Mouse (Mus musculus): ENCODE data around the gene Nfrkb. TPM values are rescaled to one million over a fixed set of nuclear protein-coding genes. Genes with fewer than 3 reads are reported as not detected.
A peak's percentile ranks its signal among the peaks of the same experiment; 100 is the strongest.

Gene Nfrkb
- polyA plus RNA-seq (2015; fragmentation: Nextera tagmentation; extraction: Ambion mirVana) = 27.7 and 33.9 TPM in 2 replicates

DNA sequence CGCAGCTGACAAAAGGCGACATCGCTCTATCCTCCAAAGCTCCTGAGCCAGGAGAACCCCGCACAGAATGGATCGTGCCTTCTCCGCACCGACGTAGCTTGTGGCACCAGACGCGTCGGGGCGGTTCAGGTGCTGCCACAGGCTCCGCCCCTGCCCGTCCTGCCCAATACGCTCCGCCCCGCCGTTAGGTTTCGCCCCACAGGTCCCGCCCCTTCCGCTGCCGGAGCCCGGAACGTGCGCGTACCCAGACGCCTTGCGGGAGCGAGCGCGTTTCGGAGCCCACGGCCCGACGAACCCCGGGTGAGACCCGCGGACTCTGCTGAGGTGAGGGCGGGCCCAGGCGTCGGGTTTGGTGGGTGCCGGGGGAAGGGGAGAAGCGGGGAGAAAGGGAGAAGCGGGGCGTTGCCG lies at the start of gene Nfrkb:
Gene Nfrkb, plus strand, starts transcription at position 246 of the 408 bp plus-strand sequence.
- H3K4me1 ChIP-seq = peaks cover 25% of the 10 kb centered on the region
- ATAC-seq = peak; percentile 99
- H3K27ac ChIP-seq = peak within 1 kb of the TSS; percentile 54

DNA sequence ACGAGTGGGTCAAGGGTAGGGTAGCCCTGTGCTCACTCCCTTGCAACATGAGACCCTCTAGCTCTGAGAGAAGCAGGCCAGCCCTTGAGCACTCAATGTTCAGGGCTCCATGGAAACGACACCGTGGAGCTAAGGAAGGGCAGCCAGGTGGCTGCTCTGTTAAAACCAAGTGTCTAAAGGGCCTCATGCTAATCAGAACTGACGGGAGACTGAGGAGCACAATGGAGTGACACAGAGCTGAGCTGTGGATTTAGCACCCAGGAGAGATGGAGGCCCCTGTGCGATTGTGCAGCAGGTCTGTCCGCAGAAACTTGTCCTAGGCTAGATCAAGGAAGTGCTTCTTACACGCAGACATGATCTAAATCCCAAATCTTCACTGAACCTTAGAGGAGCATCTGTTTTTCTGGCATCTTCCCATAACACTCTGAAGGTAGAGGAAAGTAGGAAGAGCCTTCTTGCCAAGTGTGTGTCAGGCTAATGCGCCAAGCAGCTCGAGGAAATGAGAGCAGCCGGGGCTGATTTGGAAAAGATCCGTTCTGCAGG lies 41.6 kb upstream of the Nfrkb start:
- H3K4me2 ChIP-seq = no peak overlapping the region
- H3K36me3 ChIP-seq (ENCODE audit: poor library complexity, severe bottlenecking) = peaks cover 26% of the 10 kb centered on the region; the same call in 1 of the 2 replicates
- ATAC-seq = no peak

More for the DNA sequence above, at the start of gene Nfrkb:
- Histone ChIP-seq H3K4me2 (peak within 1 kb of the TSS; percentile 66), H3K9me3 (replicated peaks) (no peaks in the 10 kb centered on the region), H3K27me3 (no peaks in the 10 kb centered on the region), H3K36me3 (ENCODE audit: poor library complexity, severe bottlenecking) (peaks cover 18% of the 10 kb centered on the region), H3K9ac (peak within 1 kb of the TSS; percentile 83), H3K4me3 (peak within 1 kb of the TSS; percentile 83)
- WGBS = 0% methylated on average over 45 of the region's 46 CpGs

DNA sequence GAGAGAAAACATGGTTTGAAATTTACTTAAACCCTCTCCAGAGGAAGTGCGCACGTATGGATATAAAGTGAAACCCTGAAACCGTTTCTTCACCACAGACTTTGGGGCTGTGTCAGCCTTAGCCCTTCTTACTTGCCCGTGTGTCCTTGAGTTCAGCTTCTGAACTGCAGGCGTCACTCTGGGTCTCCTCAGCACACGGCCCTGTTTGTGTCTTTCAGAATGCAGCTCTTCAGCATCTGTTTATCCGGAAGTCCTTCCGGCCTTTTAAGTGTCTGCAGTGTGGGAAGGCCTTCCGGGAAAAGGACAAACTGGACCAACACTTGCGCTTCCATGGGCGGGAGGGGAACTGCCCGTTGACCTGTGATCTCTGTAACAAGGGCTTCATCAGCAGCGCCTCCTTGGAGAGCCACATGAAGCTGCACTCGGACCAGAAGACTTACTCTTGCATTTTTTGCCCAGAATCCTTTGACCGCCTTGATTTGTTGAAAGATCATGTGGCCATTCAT lies 39.4 kb upstream of the Nfrkb start:
- Histone ChIP-seq H3K9me3 (replicated peaks) (no peaks in the 10 kb centered on the region), H3K4me3 (no peak overlapping the region), H3K9ac (no peak overlapping the region), H3K4me2 (no peak overlapping the region), H3K36me3 (ENCODE audit: poor library complexity, severe bottlenecking) (peaks cover 23% of the 10 kb centered on the region; the same call in 1 of the 2 replicates), H3K27ac (no peak overlapping the region), H3K27me3 (no peaks in the 10 kb centered on the region), H3K4me1 (peaks cover 5% of the 10 kb centered on the region)
- WGBS = 82% methylated on average over 15 of the region's 15 CpGs
- ATAC-seq = no peak

More for the DNA sequence above, 41.6 kb upstream of the Nfrkb start:
- 48% methylated on average over 11 of the region's 11 CpGs for WGBS
- Histone ChIP-seq H3K4me1 (peaks cover 5% of the 10 kb centered on the region), H3K9ac (no peak overlapping the region), H3K27me3 (no peaks in the 10 kb centered on the region), H3K27ac (no peak overlapping the region), H3K9me3 (replicated peaks) (no peaks in the 10 kb centered on the region), H3K4me3 (no peak overlapping the region)

DNA sequence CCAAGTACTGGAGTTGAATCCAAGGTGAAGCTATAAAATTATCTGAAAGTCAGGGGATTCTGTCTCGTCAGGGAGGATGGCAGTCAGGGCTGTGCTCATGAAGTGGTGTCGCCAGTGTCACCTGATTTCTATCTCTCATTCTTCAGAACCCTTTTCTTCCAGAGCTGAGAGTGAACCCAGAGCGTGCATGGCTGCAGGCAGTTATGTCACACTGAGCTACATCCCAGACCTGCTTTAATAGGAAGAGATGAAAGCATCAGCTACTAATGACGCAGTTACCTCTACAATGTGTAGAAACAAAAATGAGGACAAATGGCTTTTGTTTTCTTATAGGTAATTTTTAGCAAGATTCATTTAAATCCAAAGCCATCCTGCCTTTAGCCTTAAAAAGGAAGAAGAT lies 37.5 kb upstream of the Nfrkb start:
- no peak for ATAC-seq
- no peak overlapping the region for H3K4me2 ChIP-seq
- no peak overlapping the region for H3K9ac ChIP-seq
- no peaks in the 10 kb centered on the region for H3K27me3 ChIP-seq
- H3K9me3 ChIP-seq (replicated peaks) = no peaks in the 10 kb centered on the region
- H3K4me1 ChIP-seq = peaks cover 5% of the 10 kb centered on the region
- no peak overlapping the region for H3K4me3 ChIP-seq
- 80% methylated on average over 4 of the region's 4 CpGs for WGBS
- peaks cover 30% of the 10 kb centered on the region; the same call in 1 of the 2 replicates for H3K36me3 ChIP-seq (ENCODE audit: poor library complexity, severe bottlenecking)
- no peak overlapping the region for H3K27ac ChIP-seq

DNA sequence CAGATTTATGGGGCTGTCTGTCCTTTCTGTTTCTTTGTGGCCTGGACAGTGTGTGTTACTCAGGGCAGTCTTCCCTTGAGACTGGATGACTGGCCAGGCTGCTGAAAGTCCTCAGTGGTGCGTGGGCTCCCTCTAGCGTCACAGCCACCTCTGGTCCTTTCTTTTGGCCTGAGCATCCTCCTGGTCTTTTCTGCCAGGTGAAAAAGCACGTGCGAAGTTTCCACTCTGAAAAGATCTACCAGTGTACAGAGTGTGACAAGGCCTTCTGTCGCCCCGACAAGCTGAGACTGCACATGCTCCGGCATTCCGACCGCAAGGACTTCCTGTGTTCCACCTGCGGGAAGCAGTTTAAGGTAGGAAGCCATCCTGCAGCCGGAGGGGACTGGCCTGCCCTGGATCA lies 37.1 kb upstream of the Nfrkb start:
- Histone ChIP-seq H3K4me1 (peaks cover 5% of the 10 kb centered on the region), H3K4me2 (no peak overlapping the region), H3K4me3 (no peak overlapping the region), H3K27ac (no peak overlapping the region), H3K9ac (no peak overlapping the region), H3K36me3 (ENCODE audit: poor library complexity, severe bottlenecking) (peaks cover 34% of the 10 kb centered on the region; the same call in 1 of the 2 replicates), H3K9me3 (replicated peaks) (no peaks in the 10 kb centered on the region), H3K27me3 (no peaks in the 10 kb centered on the region)
- ATAC-seq = peak; percentile 73
- WGBS = 74% methylated on average over 11 of the region's 11 CpGs

DNA sequence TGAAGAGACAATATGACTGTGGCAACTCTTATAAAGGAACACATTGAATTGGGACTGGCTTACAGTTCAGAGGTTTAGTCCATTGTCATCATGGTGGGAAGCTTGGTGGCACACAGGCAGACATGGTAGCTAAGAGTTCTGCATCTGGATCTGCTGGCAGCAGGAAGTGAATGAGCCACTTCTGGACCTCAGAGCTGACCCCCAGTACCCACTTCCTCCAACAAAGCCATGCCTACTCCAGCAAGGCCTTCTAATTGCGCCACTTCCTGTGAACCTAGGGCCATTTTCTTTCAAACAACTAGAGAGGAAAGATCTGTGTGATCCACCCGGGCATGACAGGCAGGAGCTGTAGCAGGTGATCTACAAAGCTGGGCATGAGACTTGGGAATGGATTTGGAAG lies 33.3 kb upstream of the Nfrkb start:
- H3K4me2 ChIP-seq = no peak overlapping the region
- 89% methylated on average over 2 of the region's 2 CpGs for WGBS
- no peak overlapping the region for H3K9ac ChIP-seq
- peaks cover 53% of the 10 kb centered on the region for H3K36me3 ChIP-seq (ENCODE audit: poor library complexity, severe bottlenecking)
- ATAC-seq = no peak
- no peaks in the 10 kb centered on the region for H3K9me3 ChIP-seq (replicated peaks)
- no peaks in the 10 kb centered on the region for H3K4me1 ChIP-seq
- H3K27me3 ChIP-seq = no peaks in the 10 kb centered on the region
- H3K27ac ChIP-seq = no peak overlapping the region
- no peak overlapping the region for H3K4me3 ChIP-seq

DNA sequence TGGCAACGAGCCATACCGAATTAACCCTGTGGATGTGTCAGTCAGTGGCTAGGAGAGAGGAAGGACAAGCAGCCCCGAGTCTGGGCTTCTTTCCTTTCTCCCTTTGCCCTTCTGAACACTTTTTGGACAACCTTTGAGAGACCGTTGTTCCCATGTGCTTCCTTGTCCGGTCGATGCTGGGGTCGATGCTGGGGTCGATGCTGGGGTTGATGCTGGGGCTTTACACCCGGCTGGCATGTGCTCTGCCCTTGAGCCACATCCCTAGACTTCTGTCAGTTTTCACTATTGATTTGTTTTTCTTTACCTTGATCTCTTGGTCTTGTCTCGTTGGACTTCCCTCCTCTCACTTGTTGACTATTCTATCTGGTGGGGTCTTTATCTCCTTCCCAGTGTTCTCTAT lies 32.5 kb upstream of the Nfrkb start:
- no peaks in the 10 kb centered on the region for H3K4me1 ChIP-seq
- H3K27me3 ChIP-seq = no peaks in the 10 kb centered on the region
- H3K36me3 ChIP-seq (ENCODE audit: poor library complexity, severe bottlenecking) = peaks cover 56% of the 10 kb centered on the region
- 91% methylated on average over 10 of the region's 10 CpGs for WGBS
- no peak overlapping the region for H3K27ac ChIP-seq
- H3K4me3 ChIP-seq = no peak overlapping the region
- no peak overlapping the region for H3K4me2 ChIP-seq
- no peak for ATAC-seq
- H3K9me3 ChIP-seq (replicated peaks) = no peaks in the 10 kb centered on the region
- H3K9ac ChIP-seq = no peak overlapping the region

DNA sequence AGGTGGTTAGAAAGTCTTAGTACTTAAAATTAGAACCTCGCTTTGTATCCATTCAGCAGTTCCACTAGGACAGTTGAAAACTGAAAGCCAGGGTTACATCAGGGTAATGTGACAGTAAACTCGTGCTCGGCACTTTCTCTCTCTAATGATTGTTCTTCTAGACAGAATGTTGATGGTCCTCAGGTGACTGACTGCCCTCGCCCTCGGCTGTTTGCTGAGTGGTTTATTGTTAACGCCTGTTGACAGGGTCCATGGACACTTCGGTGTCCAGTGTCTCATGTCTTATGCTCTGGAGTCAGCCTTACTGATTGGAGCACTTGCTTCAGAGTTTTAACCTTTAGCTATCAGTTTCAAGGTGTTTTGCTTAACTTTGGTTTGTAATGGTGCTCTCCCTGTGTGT lies 31.9 kb upstream of the Nfrkb start:
- Histone ChIP-seq H3K27me3 (no peaks in the 10 kb centered on the region), H3K4me3 (no peak overlapping the region), H3K9me3 (replicated peaks) (no peaks in the 10 kb centered on the region), H3K36me3 (ENCODE audit: poor library complexity, severe bottlenecking) (peaks cover 60% of the 10 kb centered on the region), H3K9ac (no peak overlapping the region), H3K27ac (no peak overlapping the region), H3K4me2 (no peak overlapping the region), H3K4me1 (no peaks in the 10 kb centered on the region)
- WGBS = 89% methylated on average over 7 of the region's 7 CpGs
- ATAC-seq = no peak

DNA sequence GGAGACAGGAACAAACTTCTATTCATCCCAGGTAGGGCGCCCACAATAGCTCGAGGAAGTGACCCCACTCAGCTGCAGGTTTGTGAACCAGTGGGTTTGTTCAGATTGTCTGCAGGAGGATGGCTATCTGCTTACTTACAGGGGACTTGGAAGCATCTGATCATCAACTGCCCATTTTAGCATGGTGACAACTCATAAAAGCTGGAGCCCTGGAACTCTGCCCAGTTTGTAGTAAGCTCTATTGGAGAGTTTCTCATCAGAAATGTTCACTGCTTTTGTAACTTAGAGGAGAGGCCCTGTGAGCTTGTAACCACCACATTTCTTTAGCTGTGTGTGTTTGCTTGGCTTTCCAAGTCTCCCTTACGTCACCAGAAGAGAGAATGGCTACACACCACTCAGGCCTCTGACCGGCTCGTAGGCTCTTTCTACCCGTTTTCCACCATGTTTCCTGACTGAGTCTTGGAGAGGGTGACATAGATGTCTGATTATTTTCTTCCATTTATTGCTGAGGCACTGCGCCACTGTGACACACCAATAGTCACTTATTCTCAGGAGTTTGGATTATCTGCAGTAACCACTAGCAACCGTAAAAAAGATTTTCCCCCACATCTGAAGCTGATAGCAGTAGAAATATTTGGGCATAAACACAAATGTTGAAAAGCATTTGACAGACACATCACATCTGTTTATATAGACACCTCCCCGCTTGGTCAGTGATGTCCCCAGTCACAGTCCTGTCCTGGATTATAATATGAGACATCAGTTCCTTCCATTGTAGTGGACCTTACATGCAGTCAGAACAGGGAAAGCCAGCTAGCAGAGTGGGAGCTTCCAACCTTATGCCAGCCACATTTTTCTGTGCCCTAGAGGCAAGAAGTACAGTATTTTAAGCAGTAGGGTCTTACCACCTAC lies 22.0 kb upstream of the Nfrkb start:
- WGBS = 84% methylated on average over 9 of the region's 9 CpGs
- no peaks in the 10 kb centered on the region for H3K27me3 ChIP-seq
- ATAC-seq = no peak
- H3K27ac ChIP-seq = no peak overlapping the region
- no peak overlapping the region for H3K4me2 ChIP-seq
- no peak overlapping the region for H3K9ac ChIP-seq
- H3K36me3 ChIP-seq (ENCODE audit: poor library complexity, severe bottlenecking) = peaks cover 79% of the 10 kb centered on the region
- no peak overlapping the region for H3K4me3 ChIP-seq
- no peaks in the 10 kb centered on the region for H3K9me3 ChIP-seq (replicated peaks)
- H3K4me1 ChIP-seq = no peaks in the 10 kb centered on the region

DNA sequence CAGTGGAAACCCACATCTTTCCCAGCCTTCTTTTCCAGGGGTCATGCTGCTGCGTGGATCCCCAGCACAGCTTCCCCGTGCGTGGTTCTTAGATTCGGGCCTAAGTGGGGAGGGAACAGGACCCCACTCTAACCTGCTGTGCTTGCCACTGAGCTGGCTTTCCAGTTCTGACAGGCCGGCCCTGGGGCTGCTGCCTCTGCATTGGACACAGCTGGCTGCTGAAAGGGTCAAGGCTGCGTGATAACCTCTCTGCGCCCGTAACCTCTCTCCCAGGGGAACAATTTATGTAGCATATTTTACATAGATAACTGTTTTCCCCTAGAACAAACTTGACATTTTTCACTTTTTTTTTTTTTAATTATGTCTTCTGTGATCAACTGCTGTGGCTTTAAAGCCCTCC lies 20.9 kb upstream of the Nfrkb start:
- H3K4me2 ChIP-seq = no peak overlapping the region
- H3K36me3 ChIP-seq (ENCODE audit: poor library complexity, severe bottlenecking) = peaks cover 69% of the 10 kb centered on the region
- WGBS = 89% methylated on average over 8 of the region's 8 CpGs
- no peak overlapping the region for H3K27ac ChIP-seq
- H3K27me3 ChIP-seq = no peaks in the 10 kb centered on the region
- H3K9ac ChIP-seq = no peak overlapping the region
- ATAC-seq = no peak
- H3K4me3 ChIP-seq = no peak overlapping the region
- H3K4me1 ChIP-seq = no peaks in the 10 kb centered on the region
- no peaks in the 10 kb centered on the region for H3K9me3 ChIP-seq (replicated peaks)

DNA sequence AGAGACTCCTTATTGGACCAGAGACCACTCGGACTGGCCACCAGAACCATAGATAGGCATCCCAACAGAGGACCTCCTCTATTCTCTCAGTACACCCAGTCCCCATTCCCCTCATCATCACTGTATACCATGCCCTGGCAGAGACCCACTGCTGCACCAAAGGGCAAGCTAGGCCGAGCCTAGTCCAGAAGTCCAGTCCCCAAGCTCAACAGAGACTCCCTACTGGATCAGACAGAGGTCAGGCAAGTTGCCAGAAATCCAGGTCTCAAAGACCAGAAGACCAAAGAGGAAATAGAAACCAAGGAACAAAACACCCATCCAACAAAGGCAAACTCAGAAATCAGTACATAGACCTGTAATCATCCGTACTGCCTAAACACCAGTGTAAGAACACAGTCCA lies 14.3 kb upstream of the Nfrkb start:
- Histone ChIP-seq H3K9me3 (replicated peaks) (no peaks in the 10 kb centered on the region), H3K4me3 (no peak overlapping the region), H3K4me1 (no peaks in the 10 kb centered on the region), H3K27ac (no peak overlapping the region), H3K4me2 (no peak overlapping the region), H3K9ac (no peak overlapping the region), H3K27me3 (no peaks in the 10 kb centered on the region), H3K36me3 (ENCODE audit: poor library complexity, severe bottlenecking) (peaks cover 44% of the 10 kb centered on the region)
- WGBS = 95% methylated on average over 3 of the region's 3 CpGs
- no peak for ATAC-seq

DNA sequence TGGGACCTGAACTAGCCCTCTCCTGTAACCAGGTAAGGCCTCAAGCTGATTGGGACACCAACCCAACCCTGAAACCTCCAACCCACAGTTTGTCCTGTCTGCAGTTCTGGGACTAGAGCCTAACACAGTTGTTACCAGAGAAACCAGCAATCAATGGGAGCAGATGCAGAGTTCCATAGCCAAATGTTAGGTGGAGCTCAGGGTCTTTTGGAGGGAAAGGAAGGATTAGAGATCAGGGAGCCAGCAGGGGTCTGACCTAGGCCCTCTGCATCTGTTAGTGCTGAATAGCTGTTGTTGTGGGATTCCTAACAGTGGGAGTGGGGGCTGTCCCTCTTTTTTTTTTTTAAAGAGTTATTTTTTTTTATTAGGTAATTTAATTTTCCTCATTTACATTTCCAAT lies 9.3 kb upstream of the Nfrkb start:
- Histone ChIP-seq H3K9me3 (replicated peaks) (no peaks in the 10 kb centered on the region), H3K4me2 (no peak overlapping the region), H3K36me3 (ENCODE audit: poor library complexity, severe bottlenecking) (peaks cover 37% of the 10 kb centered on the region), H3K4me1 (no peaks in the 10 kb centered on the region), H3K27me3 (no peaks in the 10 kb centered on the region), H3K9ac (no peak overlapping the region), H3K4me3 (no peak overlapping the region), H3K27ac (no peak overlapping the region)
- no peak for ATAC-seq
